Mouse (Mus musculus): ENCODE results near the gene 9230102O04Rik. TPM values are rescaled to one million over a fixed set of nuclear protein-coding genes. Genes with fewer than 3 reads are reported as not detected.

The 9230102O04Rik gene
- polyA plus RNA-seq, 1 experiment from 2014 or later, result not detected

GRCm38 (mm10) chr2:9893272-9893953 is 4.1 kb upstream of the 9230102O04Rik start:
- Histone ChIP-seq H3K27me3 (ENCODE audit: poor library complexity, severe bottlenecking) (peaks cover 98% of the 10 kb centered on the region), H3K4me1 (peaks cover 51% of the 10 kb centered on the region), H3K9me3 (no peaks in the 10 kb centered on the region), H3K27ac (no peak overlapping the region), H3K36me3 (replicated peaks) (no peaks in the 10 kb centered on the region), H3K4me3 (no peak overlapping the region)
- WGBS, result 2% methylated on average over 5 of the region's 6 CpGs
- DNase-seq (ENCODE audit: extremely low spot score, low spot score), result peak; percentile 39

- Histone ChIP-seq H3K4me3 (no peak overlapping the region), H3K27ac (no peak overlapping the region), H3K4me1 (peaks cover 46% of the 10 kb centered on the region), H3K9me3 (no peaks in the 10 kb centered on the region), H3K36me3 (replicated peaks) (no peaks in the 10 kb centered on the region), H3K27me3 (ENCODE audit: poor library complexity, severe bottlenecking) (peaks cover 98% of the 10 kb centered on the region)
- DNase-seq (ENCODE audit: extremely low spot score, low spot score), result no peak
- WGBS, result 6% methylated on average over 7 of the region's 7 CpGs
Observed at GRCm38 (mm10) chr2:9892541-9892940, 3.2 kb upstream of the 9230102O04Rik start.

DNA sequence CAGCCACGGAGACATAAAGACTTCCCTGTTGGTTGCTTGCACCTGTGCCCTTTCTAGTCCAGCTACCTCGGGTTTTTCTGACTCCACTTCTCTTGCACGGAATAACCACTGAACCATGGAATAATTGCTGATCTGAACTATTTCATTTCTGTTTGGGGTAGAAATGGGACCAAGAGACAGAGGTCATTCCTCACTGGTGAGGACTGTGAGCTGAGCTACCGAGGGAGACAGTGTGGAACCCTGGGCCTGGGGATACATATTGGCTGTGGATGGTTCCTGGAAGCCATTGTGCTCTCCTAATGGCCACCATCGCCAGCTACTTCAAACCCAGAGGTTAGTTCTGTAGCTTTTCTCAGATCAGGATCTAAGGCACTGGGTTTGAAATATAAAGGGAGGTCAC is 1.6 kb upstream of the 9230102O04Rik start:
- peak; percentile 26 for DNase-seq (ENCODE audit: extremely low spot score, low spot score)
- Histone ChIP-seq H3K4me1 (peaks cover 32% of the 10 kb centered on the region), H3K27me3 (ENCODE audit: poor library complexity, severe bottlenecking) (peaks cover 98% of the 10 kb centered on the region), H3K27ac (no peak overlapping the region), H3K9me3 (no peaks in the 10 kb centered on the region), H3K36me3 (replicated peaks) (no peaks in the 10 kb centered on the region), H3K4me3 (no peak overlapping the region)
- 4% methylated on average over 5 of the region's 5 CpGs for WGBS

DNA sequence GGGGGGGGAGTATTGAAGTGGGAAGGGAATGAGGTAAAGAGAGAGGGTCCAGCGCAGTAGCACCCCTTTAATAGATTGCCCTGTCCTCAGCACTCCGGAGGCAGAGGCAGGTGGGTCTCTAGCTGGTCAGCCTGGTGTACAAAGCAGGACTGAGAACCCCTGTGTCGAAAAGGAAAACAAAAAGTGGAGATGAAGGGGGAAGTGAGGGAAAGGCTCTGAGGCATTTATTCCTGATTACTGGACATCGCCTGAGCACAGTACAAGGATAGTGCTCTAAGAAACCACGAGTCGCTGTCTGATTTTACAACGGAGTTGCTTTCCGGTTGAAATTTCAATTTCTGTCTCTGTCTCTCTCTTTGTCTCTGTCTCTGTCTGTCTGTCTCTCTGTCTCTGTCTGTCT is 911 bp upstream of the 9230102O04Rik start:
- H3K4me1 ChIP-seq, result peaks cover 27% of the 10 kb centered on the region
- no peak overlapping the region for H3K27ac ChIP-seq
- H3K36me3 ChIP-seq (replicated peaks), result no peaks in the 10 kb centered on the region
- H3K4me3 ChIP-seq, result peak overlapping the region; percentile 32; the same call in 1 of the 2 replicates
- H3K9me3 ChIP-seq, result no peaks in the 10 kb centered on the region
- 4% methylated on average over 8 of the region's 8 CpGs for WGBS
- H3K27me3 ChIP-seq (ENCODE audit: poor library complexity, severe bottlenecking), result peaks cover 98% of the 10 kb centered on the region
- peak; percentile 16 for DNase-seq (ENCODE audit: extremely low spot score, low spot score)

DNA sequence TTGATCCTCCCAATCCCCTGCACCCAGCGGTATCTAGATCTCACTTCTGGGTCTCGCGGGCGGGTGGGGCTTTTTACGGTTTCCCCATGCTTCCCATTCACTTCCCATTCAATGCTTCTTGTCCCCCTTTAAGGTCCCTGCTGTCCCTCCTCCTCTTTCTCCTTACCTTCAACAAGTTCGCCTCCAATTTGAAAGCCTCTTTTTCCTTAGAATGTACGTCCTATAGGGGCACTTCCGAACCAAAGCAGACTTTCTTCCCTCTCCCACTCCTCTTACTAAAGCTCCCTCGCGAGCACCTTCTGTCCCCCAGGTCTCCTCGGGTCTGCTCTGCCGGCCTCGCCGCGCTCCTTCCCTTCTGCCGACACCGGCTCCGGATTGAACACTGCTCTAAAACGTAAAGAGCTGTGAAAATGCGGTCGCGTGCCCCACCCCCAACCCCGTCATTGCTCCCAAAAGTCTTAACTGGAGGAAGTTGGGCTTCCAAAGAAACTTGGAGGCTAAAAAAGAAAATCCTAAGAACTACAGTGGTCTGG is 377 bp upstream of the 9230102O04Rik start, which contains the start of gene Gata3:
Gene Gata3 (minus strand): TSS at position 384 of the 533 bp plus-strand sequence.
- Histone ChIP-seq H3K27ac (no peak within 1 kb of the TSS), H3K36me3 (replicated peaks) (no peaks in the 10 kb centered on the region), H3K9me3 (no peaks in the 10 kb centered on the region), H3K27me3 (ENCODE audit: poor library complexity, severe bottlenecking) (peaks cover 98% of the 10 kb centered on the region), H3K4me1 (peaks cover 29% of the 10 kb centered on the region), H3K4me3 (peak within 1 kb of the TSS; percentile 32)
- WGBS, result under 1% methylated on average over 23 of the region's 23 CpGs
- peak; percentile 29 for DNase-seq (ENCODE audit: extremely low spot score, low spot score)

GRCm38 (mm10) chr2:9887636-9888035 is 1.7 kb downstream of the 9230102O04Rik start:
- Histone ChIP-seq H3K27ac (no peak overlapping the region), H3K27me3 (ENCODE audit: poor library complexity, severe bottlenecking) (peaks cover 98% of the 10 kb centered on the region), H3K36me3 (replicated peaks) (no peaks in the 10 kb centered on the region), H3K4me3 (no peak overlapping the region), H3K9me3 (no peaks in the 10 kb centered on the region), H3K4me1 (peaks cover 39% of the 10 kb centered on the region)
- peak; percentile 21 for DNase-seq (ENCODE audit: extremely low spot score, low spot score)
- under 1% methylated on average over 7 of the region's 7 CpGs for WGBS

DNA sequence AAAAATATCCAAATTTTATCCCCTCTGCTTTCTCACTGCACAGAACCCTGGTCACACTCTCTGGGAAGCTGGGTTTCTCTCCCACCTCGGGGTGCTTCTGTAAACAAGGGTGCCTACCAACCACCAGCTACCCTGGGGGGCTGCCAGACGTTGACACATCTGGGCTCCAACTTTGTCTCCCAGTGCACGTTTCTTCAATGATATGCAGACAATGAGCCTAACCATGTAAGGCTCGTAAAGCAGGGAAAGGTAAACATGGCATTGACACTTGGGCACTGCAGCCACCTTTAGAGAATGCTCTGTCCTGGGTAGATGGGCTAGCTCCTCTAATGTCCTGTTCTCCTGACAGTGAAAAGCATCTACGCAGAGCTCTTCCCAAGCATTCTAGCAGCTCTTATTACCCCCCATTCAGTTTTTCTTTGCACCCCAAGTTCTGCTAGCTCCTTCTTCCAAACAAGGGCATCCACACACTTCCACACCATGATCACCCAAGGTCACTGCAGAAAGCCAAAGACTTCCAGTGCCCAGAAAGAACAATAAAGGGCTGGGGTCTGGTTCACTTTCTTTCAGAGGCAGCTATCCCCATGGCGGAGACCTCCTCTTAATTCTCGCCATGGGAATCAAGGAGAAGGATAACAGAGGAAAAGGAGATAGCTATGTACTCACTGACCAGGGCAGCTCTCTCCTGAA is 2.3 kb downstream of the 9230102O04Rik start:
- Histone ChIP-seq H3K36me3 (replicated peaks) (no peaks in the 10 kb centered on the region), H3K9me3 (no peaks in the 10 kb centered on the region), H3K4me1 (peaks cover 45% of the 10 kb centered on the region), H3K27ac (no peak overlapping the region), H3K4me3 (no peak overlapping the region), H3K27me3 (ENCODE audit: poor library complexity, severe bottlenecking) (peaks cover 98% of the 10 kb centered on the region)
- DNase-seq (ENCODE audit: extremely low spot score, low spot score), result peak; percentile 18
- WGBS, result 3% methylated on average over 7 of the region's 7 CpGs

DNA sequence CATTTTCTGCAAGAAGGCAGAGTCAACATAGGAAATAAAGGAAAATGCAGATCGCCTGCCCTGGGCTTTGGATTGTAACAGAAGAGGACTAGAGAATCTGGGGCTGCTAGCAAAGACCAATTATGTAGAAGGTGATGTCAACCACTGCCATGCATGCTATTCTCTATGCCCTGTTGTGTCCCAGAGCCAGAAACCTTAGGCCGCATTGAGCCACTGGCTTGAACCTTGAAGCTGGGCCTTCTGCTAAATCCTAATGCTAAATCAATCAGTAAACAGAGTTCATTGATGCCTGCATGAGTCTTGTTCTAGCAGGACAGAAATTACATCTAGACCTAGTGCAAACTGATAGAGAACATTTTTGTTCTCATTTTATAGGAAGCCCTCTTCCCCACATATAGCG is 3.3 kb downstream of the 9230102O04Rik start:
- Histone ChIP-seq H3K4me3 (no peak overlapping the region), H3K9me3 (no peaks in the 10 kb centered on the region), H3K4me1 (peaks cover 55% of the 10 kb centered on the region), H3K27ac (no peak overlapping the region), H3K27me3 (ENCODE audit: poor library complexity, severe bottlenecking) (peaks cover 100% of the 10 kb centered on the region), H3K36me3 (replicated peaks) (no peaks in the 10 kb centered on the region)
- WGBS, result 7% methylated on average over 3 of the region's 3 CpGs
- DNase-seq (ENCODE audit: extremely low spot score, low spot score), result peak; percentile 23

GRCm38 (mm10) chr2:9885217-9885770 is 4.0 kb downstream of the 9230102O04Rik start:
- peak; percentile 42 for DNase-seq (ENCODE audit: extremely low spot score, low spot score)
- H3K27ac ChIP-seq, result no peak overlapping the region

DNA sequence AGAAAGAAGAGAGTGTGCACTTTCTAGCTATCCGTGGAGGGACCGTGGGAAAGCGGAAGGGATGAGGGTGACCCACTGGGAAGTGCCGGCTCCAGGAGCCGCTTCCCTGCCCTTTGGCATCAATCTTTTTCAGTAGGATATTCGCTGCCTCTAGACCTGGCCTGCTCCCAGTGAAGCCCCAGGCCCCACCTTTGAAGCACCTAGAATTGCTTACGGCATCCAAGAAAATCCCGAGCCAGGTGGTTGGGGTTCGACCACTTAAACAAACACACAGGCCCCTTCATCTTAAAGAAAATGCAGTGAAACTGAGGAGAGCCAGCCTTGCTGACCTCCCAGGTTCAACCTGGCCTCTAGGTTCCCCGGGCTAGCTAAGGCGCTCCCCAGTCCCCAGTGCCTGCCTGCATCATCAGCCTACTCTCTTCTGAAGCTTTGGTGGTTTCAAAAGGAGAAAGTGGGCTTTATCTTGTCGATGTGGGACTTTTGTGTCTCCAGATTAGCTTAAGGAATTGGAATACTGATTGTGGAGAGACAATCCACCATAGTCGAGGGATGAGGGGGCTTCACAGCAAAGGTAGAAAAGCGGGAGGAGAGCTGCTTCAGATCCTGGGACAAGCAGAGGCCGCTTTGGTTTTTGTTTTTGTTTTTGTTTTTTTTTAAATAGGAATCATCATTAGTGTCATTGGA is 4.7 kb downstream of the 9230102O04Rik start:
- WGBS, result 1% methylated on average over 15 of the region's 15 CpGs
- Histone ChIP-seq H3K27ac (no peak overlapping the region), H3K9me3 (no peaks in the 10 kb centered on the region), H3K4me3 (0 out of 2 replicates have a peak overlapping the region, but pooled peaks have one; percentile 52), H3K27me3 (ENCODE audit: poor library complexity, severe bottlenecking) (peaks cover 100% of the 10 kb centered on the region), H3K36me3 (replicated peaks) (no peaks in the 10 kb centered on the region), H3K4me1 (peaks cover 62% of the 10 kb centered on the region)
- DNase-seq (ENCODE audit: extremely low spot score, low spot score), result peak; percentile 46

More at GRCm38 (mm10) chr2:9885217-9885770, 4.0 kb downstream of the 9230102O04Rik start:
- Histone ChIP-seq H3K27me3 (ENCODE audit: poor library complexity, severe bottlenecking) (peaks cover 100% of the 10 kb centered on the region), H3K4me3 (no peak overlapping the region), H3K36me3 (replicated peaks) (no peaks in the 10 kb centered on the region), H3K4me1 (peaks cover 62% of the 10 kb centered on the region), H3K9me3 (no peaks in the 10 kb centered on the region)
- WGBS, result 3% methylated on average over 14 of the region's 14 CpGs

DNA sequence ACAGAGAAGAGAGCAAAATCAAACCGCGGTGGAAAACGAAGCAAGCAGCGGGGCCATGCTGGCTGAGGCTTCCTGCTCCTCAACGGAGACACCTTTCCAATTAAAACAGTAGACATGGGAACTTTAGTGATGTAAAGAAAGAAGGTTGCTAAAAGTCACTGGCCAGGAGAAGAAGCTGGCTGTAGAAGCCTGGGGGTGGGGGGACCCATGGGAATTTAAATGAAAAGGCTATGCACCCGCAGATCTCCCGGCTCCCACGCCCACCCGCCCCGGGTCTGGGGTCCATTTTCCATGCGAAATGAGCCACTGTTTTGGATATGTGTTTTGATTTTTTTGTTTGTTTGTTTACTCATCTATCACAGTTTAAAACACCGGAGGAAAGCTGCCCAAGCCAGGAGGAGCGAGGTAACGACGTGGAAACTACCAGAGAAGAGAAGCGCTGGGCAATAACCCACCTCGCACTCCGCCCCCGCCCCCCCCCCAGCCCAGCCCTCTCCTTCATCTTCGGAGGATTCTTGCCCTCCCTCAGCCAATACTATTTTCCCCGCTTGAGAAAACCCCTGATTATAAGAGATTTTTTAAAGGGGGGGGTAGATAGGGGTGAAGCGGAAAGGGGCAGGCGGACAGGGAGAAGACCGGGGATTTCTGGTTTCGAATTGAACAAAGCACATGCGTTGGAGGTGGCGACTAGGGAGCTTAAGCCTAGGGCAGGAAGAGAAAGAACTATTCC is 5.4 kb downstream of the 9230102O04Rik start:
- peak overlapping the region; percentile 52 for H3K4me3 ChIP-seq
- no peaks in the 10 kb centered on the region for H3K36me3 ChIP-seq (replicated peaks)
- no peaks in the 10 kb centered on the region for H3K9me3 ChIP-seq
- H3K27me3 ChIP-seq (ENCODE audit: poor library complexity, severe bottlenecking), result peaks cover 100% of the 10 kb centered on the region
- no peak for DNase-seq (ENCODE audit: extremely low spot score, low spot score)
- peaks cover 61% of the 10 kb centered on the region for H3K4me1 ChIP-seq
- H3K27ac ChIP-seq, result no peak overlapping the region
- WGBS, result under 1% methylated on average over 27 of the region's 27 CpGs

Data from forebrain, embryonic 10.5 days (tissue).